Mouse (Mus musculus): ENCODE measurements around the gene Pgap3.
A peak's percentile ranks its signal among the peaks of the same experiment; 100 is the strongest.

Gene Pgap3

GRCm38 (mm10) chr11:98400161-98400726 lies at the start of gene Pgap3:
Gene Pgap3, minus strand, starts transcription at chr11:98400490.
- peak; percentile 86 to 91 for DNase-seq (ENCODE audit: low spot score in 2 of 2)

GRCm38 (mm10) chr11:98449419-98449818 lies 49.1 kb upstream of the Pgap3 start:
- no peak for DNase-seq (ENCODE audit: low spot score in 2 of 2)

GRCm38 (mm10) chr11:98448191-98448790 lies 48.0 kb upstream of the Pgap3 start:
- no peak for DNase-seq (ENCODE audit: low spot score in 2 of 2)

- DNase-seq (ENCODE audit: low spot score in 2 of 2): no peak
These were observed 47.2 kb upstream of the Pgap3 start for GRCm38 (mm10) chr11:98447475-98447834.

GRCm38 (mm10) chr11:98446562-98447474 lies 46.5 kb upstream of the Pgap3 start:
- DNase-seq (ENCODE audit: low spot score in 2 of 2): peak in 1 of 2 experiments; percentile 19

- DNase-seq (ENCODE audit: low spot score in 2 of 2): no peak
These were observed 45.9 kb upstream of the Pgap3 start, which contains the start of gene Grb7 for GRCm38 (mm10) chr11:98446213-98446561. Gene Grb7, plus strand, starts transcription at chr11:98446394.

- DNase-seq (ENCODE audit: low spot score in 2 of 2): no peak
These were observed 45.4 kb upstream of the Pgap3 start for GRCm38 (mm10) chr11:98445679-98446078.

- DNase-seq (ENCODE audit: low spot score in 2 of 2): no peak
These were observed 44.9 kb upstream of the Pgap3 start for GRCm38 (mm10) chr11:98445238-98445637.

GRCm38 (mm10) chr11:98443688-98444087 lies 43.4 kb upstream of the Pgap3 start:
- no peak for DNase-seq (ENCODE audit: low spot score in 2 of 2)

- peak; percentile 84 to 95 for DNase-seq (ENCODE audit: low spot score in 2 of 2)
These were observed 38.3 kb upstream of the Pgap3 start, which contains the start of gene Mien1 for GRCm38 (mm10) chr11:98438331-98439158. Gene Mien1, minus strand, starts transcription at chr11:98438991.

- no peak for DNase-seq (ENCODE audit: low spot score in 2 of 2)
These were observed 37.2 kb upstream of the Pgap3 start for GRCm38 (mm10) chr11:98437441-98437840.

- DNase-seq (ENCODE audit: low spot score in 2 of 2): no peak
These were observed 35.4 kb upstream of the Pgap3 start for GRCm38 (mm10) chr11:98435723-98436122.

GRCm38 (mm10) chr11:98431743-98432502 lies 31.6 kb upstream of the Pgap3 start:
- DNase-seq (ENCODE audit: low spot score in 2 of 2): no peak

- DNase-seq (ENCODE audit: low spot score in 2 of 2): no peak
These were observed 28.1 kb upstream of the Pgap3 start for GRCm38 (mm10) chr11:98428436-98428835.

GRCm38 (mm10) chr11:98426592-98426991 lies 26.3 kb upstream of the Pgap3 start:
- DNase-seq (ENCODE audit: low spot score in 2 of 2): no peak

- DNase-seq (ENCODE audit: low spot score in 2 of 2): no peak
These were observed 18.8 kb upstream of the Pgap3 start for GRCm38 (mm10) chr11:98418939-98419547.

- no peak for DNase-seq (ENCODE audit: low spot score in 2 of 2)
These were observed 18.0 kb upstream of the Pgap3 start for GRCm38 (mm10) chr11:98418273-98418672.

GRCm38 (mm10) chr11:98417074-98417473 lies 16.8 kb upstream of the Pgap3 start:
- no peak for DNase-seq (ENCODE audit: low spot score in 2 of 2)

- no peak for DNase-seq (ENCODE audit: low spot score in 2 of 2)
These were observed 13.9 kb upstream of the Pgap3 start for GRCm38 (mm10) chr11:98414162-98414561.

GRCm38 (mm10) chr11:98413731-98414130 lies 13.4 kb upstream of the Pgap3 start:
- DNase-seq (ENCODE audit: low spot score in 2 of 2): no peak

Measured in left cerebral cortex, adult 9 months (tissue).